ENCODE assay signal across 10 mouse cellular contexts in genomic region chr10:39640817-39641226, GRCm38 (mm10). TPM values are rescaled to one million over a fixed set of nuclear protein-coding genes. Genes with fewer than 3 reads are reported as not detected.
A peak's percentile ranks its signal among the peaks of the same experiment; 100 is the strongest.
DNase-seq lines count a peak whose midpoint lies in the region; ATAC-seq and TF ChIP-seq lines count a peak whose summit lies in the region.
"Had no signal": no experiment of that assay in that cellular context is flagged by ENCODE, and none has a peak within 500 bp of the region (broad histone marks: within the 10 kb centered on the region; RNA-seq: fewer than 3 reads in every experiment).

No protein-coding gene starts in this region.

- H3K36me3 ChIP-seq in ES-Bruce4 (ENCODE audit: control insufficient read depth, insufficient read depth, low read length, poor library complexity, severe bottlenecking): peaks cover 12% of the 10 kb centered on the region
- no peaks in the 10 kb centered on the region; the same call in 1 of the 2 replicates for H3K36me3 ChIP-seq in embryonic facial prominence, embryonic 11.5 days (replicated peaks; ENCODE audit: control insufficient read depth, insufficient read depth, low read depth, low read length)
- H3K36me3 ChIP-seq in neural tube, embryonic 11.5 days (ENCODE audit: control insufficient read depth, insufficient read depth, low read length): no peaks in the 10 kb centered on the region

- H3K9me3 ChIP-seq in ES-Bruce4 (replicated peaks; ENCODE audit: control insufficient read depth, insufficient read depth, low read length, poor library complexity, severe bottlenecking): no peaks in the 10 kb centered on the region
- H3K9me3 ChIP-seq in embryonic facial prominence, embryonic 11.5 days (replicated peaks; ENCODE audit: control insufficient read depth, low read length): no peaks in the 10 kb centered on the region
- no peaks in the 10 kb centered on the region for H3K9me3 ChIP-seq in neural tube, embryonic 11.5 days (ENCODE audit: control insufficient read depth, low read length)

- DNase-seq in gastrocnemius, adult 2 months: no peak
- no peak for DNase-seq in gastrocnemius, postnatal 25 days
- peak; percentile 53 for DNase-seq in embryonic facial prominence, embryonic 11.5 days (ENCODE audit: low spot score)
- peak; percentile 74 for DNase-seq in kidney, postnatal 10 days
- DNase-seq in neural tube, embryonic 11.5 days (ENCODE audit: low spot score): peak; percentile 55

- peak; percentile 44; the same call in 1 of the 2 replicates for ATAC-seq in embryonic facial prominence, embryonic 11.5 days (replicated peaks; ENCODE audit: insufficient number of reproducible peaks, low FRiP score, low TSS enrichment, low read depth)
- no peak for ATAC-seq in neural tube, embryonic 11.5 days (ENCODE audit: insufficient read depth, low FRiP score, low TSS enrichment)
- no peak for ATAC-seq in granulocyte monocyte progenitor cell, adult 5-6 weeks (replicated peaks; ENCODE audit: poor library complexity, severe bottlenecking)
- ATAC-seq in monocyte, adult 5-6 weeks (replicated peaks; ENCODE audit: insufficient number of reproducible peaks, low FRiP score, low TSS enrichment, poor library complexity, severe bottlenecking): no peak

- H3K27me3 ChIP-seq in ES-Bruce4 (ENCODE audit: control insufficient read depth, insufficient read depth, low read length, poor library complexity, severe bottlenecking): no peaks in the 10 kb centered on the region
- no peaks in the 10 kb centered on the region for H3K27me3 ChIP-seq in embryonic facial prominence, embryonic 11.5 days (ENCODE audit: control insufficient read depth, insufficient read depth, low read length)
- no peaks in the 10 kb centered on the region for H3K27me3 ChIP-seq in neural tube, embryonic 11.5 days (ENCODE audit: control insufficient read depth, insufficient read depth, low read length)
- H3K27me3 ChIP-seq: CH12.LX had no signal

- peak overlapping the region; percentile 53; the same call in 1 of the 2 replicates for H3K27ac ChIP-seq in gastrocnemius, adult 2 months
- H3K27ac ChIP-seq in ES-Bruce4 (ENCODE audit: insufficient read depth, low read length): peak overlapping the region; percentile 34
- peak overlapping the region; percentile 41; the same call in 1 of the 2 replicates for H3K27ac ChIP-seq in embryonic facial prominence, embryonic 11.5 days (replicated peaks; ENCODE audit: low read depth, low read length)
- no peak overlapping the region for H3K27ac ChIP-seq in neural tube, embryonic 11.5 days (ENCODE audit: low read depth, low read length)

- 0 out of 2 replicates have a peak, but pooled peaks have one; percentile 24 for TF ChIP-seq EP300 in ES-Bruce4 (IDR thresholded peaks at IDR 0.05; ENCODE audit: insufficient read depth, low read depth, low read length)

- H3K4me2 ChIP-seq in embryonic facial prominence, embryonic 11.5 days (ENCODE audit: low read depth, low read length): no peak overlapping the region; the same call in 1 of the 2 replicates
- no peak overlapping the region for H3K4me2 ChIP-seq in neural tube, embryonic 11.5 days (ENCODE audit: low read depth)

- intact Hi-C loops in gastrocnemius, adult 2 months (cut with DNase I): no loop called here

- H3K4me1 ChIP-seq in ES-Bruce4 (ENCODE audit: control insufficient read depth, insufficient read depth, low read length): peaks cover 3% of the 10 kb centered on the region
- H3K4me1 ChIP-seq in embryonic facial prominence, embryonic 11.5 days (ENCODE audit: control insufficient read depth, insufficient read depth, low read length): peaks cover 17% of the 10 kb centered on the region
- H3K4me1 ChIP-seq in neural tube, embryonic 11.5 days (ENCODE audit: control insufficient read depth, insufficient read depth, low read length): peaks cover 10% of the 10 kb centered on the region

- no peak for TF ChIP-seq CTCF in gastrocnemius, adult 2 months (IDR thresholded peaks at IDR 0.05)
- no peak for TF ChIP-seq CTCF in ES-Bruce4 (IDR thresholded peaks at IDR 0.05; ENCODE audit: low read depth, low read length)

- no peak overlapping the region for H3K4me3 ChIP-seq in gastrocnemius, adult 2 months
- H3K4me3 ChIP-seq in ES-Bruce4 (ENCODE audit: low read depth, low read length): no peak overlapping the region
- H3K4me3 ChIP-seq in embryonic facial prominence, embryonic 11.5 days (ENCODE audit: low read depth, low read length): no peak overlapping the region
- no peak overlapping the region for H3K4me3 ChIP-seq in neural tube, embryonic 11.5 days (ENCODE audit: low read depth, low read length)
- H3K4me3 ChIP-seq: erythroblast, embryonic 14.5 days had no signal

- whole genome bisulfite sequencing in embryonic facial prominence, embryonic 11.5 days: 13% methylated on average over 4 of the region's 4 CpGs
- WGBS in neural tube, embryonic 11.5 days: 20% methylated on average over 4 of the region's 4 CpGs

- no peak overlapping the region for H3K9ac ChIP-seq in ES-Bruce4 (ENCODE audit: low read depth, poor library complexity, severe bottlenecking)
- H3K9ac ChIP-seq in embryonic facial prominence, embryonic 11.5 days (replicated peaks; ENCODE audit: low read length): no peak overlapping the region
- no peak overlapping the region for H3K9ac ChIP-seq in neural tube, embryonic 11.5 days (ENCODE audit: low read length)

- no peak for TF ChIP-seq POLR2A in ES-Bruce4 (IDR thresholded peaks at IDR 0.05; ENCODE audit: insufficient read depth, low read length)

RNA-seq across cellular contexts. Expression of gene Traf3ip2, which starts 28.1 kb away (rescaled TPM):
- total RNA-seq in gastrocnemius, adult 2 months (2021): 1 to 10 TPM; 5.5 to 9.0 TPM
- 1 to 10 TPM; 4.8 to 5.7 TPM for total RNA-seq in gastrocnemius, postnatal 25 days (2021)
- 11.9 and 12.8 TPM in 2 replicates for polyA plus RNA-seq in ES-Bruce4 (2011; ENCODE audit: insufficient read depth, insufficient read length, low read depth, missing spikeins)
- polyA plus RNA-seq in embryonic facial prominence, embryonic 11.5 days (2014; fragmentation: Nextera tagmentation; extraction: Ambion mirVana): 12.5 and 15.9 TPM in 2 replicates
- polyA plus RNA-seq in neural tube, embryonic 11.5 days (2014; fragmentation: Nextera tagmentation; extraction: Ambion mirVana): 9.4 TPM in 2 replicates
- 2.5 and 9.6 TPM in 2 replicates for total RNA-seq in granulocyte monocyte progenitor cell, adult 5-6 weeks (2014; fragmentation: Nextera tagmentation)
- total RNA-seq in granulocyte monocyte progenitor cell, adult 5-6 weeks (2017): 2.9 and 8.5 TPM in 2 replicates
- total RNA-seq in monocyte, adult 5-6 weeks (2017): 12.2 to 14.9 TPM (median 13.4 TPM) in 3 replicates

Comparison
In these comparisons a context has a peak if more than half of its experiments do, and no peak if none do; other contexts are left out.
1. DNase-seq: peak in embryonic facial prominence, embryonic 11.5 days (single experiment), kidney, postnatal 10 days (single experiment) and neural tube, embryonic 11.5 days (single experiment); none in gastrocnemius, adult 2 months (single experiment) and gastrocnemius, postnatal 25 days (single experiment).